Mouse (Mus musculus): ENCODE data around the gene Socs1. TPM values are rescaled to one million over a fixed set of nuclear protein-coding genes. Genes with fewer than 3 reads are reported as not detected.
A peak's percentile ranks its signal among the peaks of the same experiment; 100 is the strongest.

Gene Socs1
- polyA plus RNA-seq, 1 experiment = 2.2 TPM

DNA sequence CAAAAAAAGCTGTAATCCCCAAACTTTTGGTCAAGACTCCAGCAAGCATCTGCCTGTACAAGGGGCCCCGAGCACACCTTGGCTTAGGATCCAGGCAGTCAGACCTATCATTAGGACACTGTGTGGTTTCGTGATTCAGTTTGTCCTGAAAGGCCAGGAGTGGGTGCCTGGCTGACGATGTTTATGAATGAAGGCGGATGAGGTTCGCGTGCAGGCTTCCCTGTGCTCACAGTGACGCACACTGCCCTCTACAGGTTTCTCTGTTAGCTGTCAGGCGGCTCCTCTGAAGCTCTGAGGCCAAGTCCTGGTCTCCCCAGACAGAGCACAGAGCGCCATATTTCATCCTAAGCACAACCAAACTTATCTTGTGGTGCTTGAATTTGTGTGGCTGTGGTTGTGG, 952 bp upstream of the Socs1 start:
- DNase-seq (ENCODE audit: low read depth) = peak; percentile 95
- TF ChIP-seq POLR2A (IDR thresholded peaks at IDR 0.05; ENCODE audit: borderline replicate concordance, extremely low read depth, insufficient read depth, insufficient read length, poor library complexity, severe bottlenecking) (no peak), CTCF (IDR thresholded peaks at IDR 0.05; ENCODE audit: borderline replicate concordance, extremely low read depth, insufficient read depth, insufficient read length) (peak; percentile 92)

DNA sequence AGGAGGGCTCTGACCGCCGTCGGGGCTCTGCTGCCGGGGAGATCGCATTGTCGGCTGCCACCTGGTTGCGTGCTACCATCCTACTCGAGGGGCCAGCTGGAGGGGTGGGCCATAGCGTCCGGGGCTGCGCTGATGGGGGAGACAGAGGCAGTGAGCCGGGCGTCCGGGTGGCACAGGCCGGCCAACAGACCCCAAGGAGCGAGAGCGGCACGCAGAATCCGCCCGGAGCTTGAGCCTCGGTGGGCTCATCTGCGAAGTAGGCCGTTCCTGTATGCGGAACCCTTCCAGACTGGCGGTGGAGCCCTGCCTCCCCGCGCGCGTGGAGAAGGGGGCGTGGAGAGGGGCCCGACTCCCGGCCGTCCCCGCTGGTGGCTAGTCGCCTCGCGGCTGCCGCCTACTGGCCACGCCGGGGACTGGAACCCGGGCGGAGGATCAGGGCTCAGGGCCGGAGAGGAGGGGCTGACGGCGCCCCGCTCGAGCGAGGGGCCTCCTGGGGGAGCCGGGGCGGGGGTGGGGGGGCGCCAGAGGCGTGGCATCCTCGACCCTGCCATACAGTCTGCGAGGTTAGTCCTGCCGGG, 454 bp downstream of the Socs1 start:
- TF ChIP-seq CTCF (IDR thresholded peaks at IDR 0.05; ENCODE audit: borderline replicate concordance, extremely low read depth, insufficient read depth, insufficient read length) = peak; percentile 82
- TF ChIP-seq POLR2A (IDR thresholded peaks at IDR 0.05; ENCODE audit: borderline replicate concordance, extremely low read depth, insufficient read depth, insufficient read length, poor library complexity, severe bottlenecking) = peak; percentile 34; the same call in 1 of the 2 replicates
- peak; percentile 92 for DNase-seq (ENCODE audit: low read depth)

GRCm38 (mm10) chr16:10783883-10784792, 1.2 kb downstream of the Socs1 start:
- TF ChIP-seq POLR2A (IDR thresholded peaks at IDR 0.05; ENCODE audit: borderline replicate concordance, extremely low read depth, insufficient read depth, insufficient read length, poor library complexity, severe bottlenecking) (no peak), CTCF (IDR thresholded peaks at IDR 0.05; ENCODE audit: borderline replicate concordance, extremely low read depth, insufficient read depth, insufficient read length) (peak; percentile 10; the same call in 1 of the 2 replicates)
- peak; percentile 60 for DNase-seq (ENCODE audit: low read depth)

GRCm38 (mm10) chr16:10783451-10783850, 1.9 kb downstream of the Socs1 start:
- TF ChIP-seq CTCF (IDR thresholded peaks at IDR 0.05; ENCODE audit: borderline replicate concordance, extremely low read depth, insufficient read depth, insufficient read length) (no peak), POLR2A (IDR thresholded peaks at IDR 0.05; ENCODE audit: borderline replicate concordance, extremely low read depth, insufficient read depth, insufficient read length, poor library complexity, severe bottlenecking) (no peak)
- no peak for DNase-seq (ENCODE audit: low read depth)

DNA sequence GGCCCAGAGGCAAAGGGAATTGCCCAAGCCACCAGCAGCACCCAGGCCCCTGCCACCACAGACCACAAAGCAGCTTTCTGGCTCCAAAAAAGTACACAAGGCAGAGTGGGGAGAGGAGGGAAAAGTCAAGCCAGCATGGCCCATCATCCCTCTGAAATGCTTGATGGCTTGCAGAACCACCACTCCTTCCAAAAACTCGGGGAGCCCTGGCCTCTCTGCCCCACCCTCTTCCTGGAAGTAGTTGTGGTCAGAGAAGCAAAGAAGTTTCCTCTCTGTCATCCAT, 2.2 kb downstream of the Socs1 start:
- TF ChIP-seq POLR2A (IDR thresholded peaks at IDR 0.05; ENCODE audit: borderline replicate concordance, extremely low read depth, insufficient read depth, insufficient read length, poor library complexity, severe bottlenecking) (no peak), CTCF (IDR thresholded peaks at IDR 0.05; ENCODE audit: borderline replicate concordance, extremely low read depth, insufficient read depth, insufficient read length) (no peak)
- no peak for DNase-seq (ENCODE audit: low read depth)

- DNase-seq (ENCODE audit: low read depth) = no peak
Observed at GRCm38 (mm10) chr16:10782377-10783151, 2.8 kb downstream of the Socs1 start.

DNA sequence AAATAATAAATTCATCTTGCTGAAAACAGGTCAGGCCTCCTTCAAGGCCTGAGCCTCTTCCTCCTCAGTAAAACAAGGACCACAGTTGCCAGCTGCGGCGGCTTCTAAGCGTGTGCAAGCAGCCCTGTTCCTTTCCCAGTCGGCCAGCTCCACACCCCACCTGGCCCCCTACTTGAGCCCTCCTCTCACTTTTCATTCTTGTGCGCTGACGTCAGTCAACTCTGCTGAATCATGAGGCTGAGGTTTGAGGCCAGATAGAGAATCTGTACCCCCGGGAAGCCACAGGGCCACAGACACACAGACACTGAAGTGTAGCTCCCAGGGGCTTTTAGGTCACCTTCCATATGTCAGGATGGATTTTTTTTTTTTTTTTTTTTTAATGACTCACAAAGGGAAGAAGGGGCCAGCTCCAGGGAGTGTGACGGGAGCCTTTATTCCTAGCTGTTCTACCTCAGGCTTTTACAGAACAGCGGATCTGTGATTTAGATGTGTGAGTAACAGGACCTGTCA, 3.4 kb downstream of the Socs1 start:
- no peak for TF ChIP-seq POLR2A (IDR thresholded peaks at IDR 0.05; ENCODE audit: borderline replicate concordance, extremely low read depth, insufficient read depth, insufficient read length, poor library complexity, severe bottlenecking)
- no peak for TF ChIP-seq CTCF (IDR thresholded peaks at IDR 0.05; ENCODE audit: borderline replicate concordance, extremely low read depth, insufficient read depth, insufficient read length)
- DNase-seq (ENCODE audit: low read depth) = peak; percentile 26

More at GRCm38 (mm10) chr16:10782377-10783151, 2.8 kb downstream of the Socs1 start:
- TF ChIP-seq CTCF (IDR thresholded peaks at IDR 0.05; ENCODE audit: borderline replicate concordance, extremely low read depth, insufficient read depth, insufficient read length) (no peak), POLR2A (IDR thresholded peaks at IDR 0.05; ENCODE audit: borderline replicate concordance, extremely low read depth, insufficient read depth, insufficient read length, poor library complexity, severe bottlenecking) (no peak)

GRCm38 (mm10) chr16:10780631-10781120, 4.7 kb downstream of the Socs1 start:
- TF ChIP-seq CTCF (IDR thresholded peaks at IDR 0.05; ENCODE audit: borderline replicate concordance, extremely low read depth, insufficient read depth, insufficient read length) (no peak), POLR2A (IDR thresholded peaks at IDR 0.05; ENCODE audit: borderline replicate concordance, extremely low read depth, insufficient read depth, insufficient read length, poor library complexity, severe bottlenecking) (no peak)
- no peak for DNase-seq (ENCODE audit: low read depth)

GRCm38 (mm10) chr16:10777579-10778160, 7.7 kb downstream of the Socs1 start:
- DNase-seq (ENCODE audit: low read depth) = no peak

DNA sequence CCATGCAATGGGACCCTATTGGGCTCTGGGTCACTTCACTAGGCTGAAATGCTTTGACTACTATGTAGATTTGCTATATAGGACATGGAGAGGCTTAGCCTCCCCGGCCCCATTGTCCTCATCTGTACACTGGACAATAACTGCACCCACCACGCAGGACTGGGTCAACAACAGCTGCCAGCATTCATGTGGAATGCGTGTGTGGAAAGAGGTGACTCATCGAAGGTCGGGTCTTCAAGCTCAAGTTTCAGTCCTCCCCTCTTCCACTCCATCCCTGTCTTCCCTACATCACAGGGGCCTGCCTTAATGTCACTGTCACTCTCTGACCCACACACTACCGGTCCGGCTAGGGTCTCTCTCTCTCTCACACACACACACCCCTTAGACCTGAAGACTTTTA, 9.0 kb downstream of the Socs1 start:
- TF ChIP-seq CTCF (IDR thresholded peaks at IDR 0.05; ENCODE audit: borderline replicate concordance, extremely low read depth, insufficient read depth, insufficient read length) (no peak), POLR2A (IDR thresholded peaks at IDR 0.05; ENCODE audit: borderline replicate concordance, extremely low read depth, insufficient read depth, insufficient read length, poor library complexity, severe bottlenecking) (no peak)
- no peak for DNase-seq (ENCODE audit: low read depth)

More at GRCm38 (mm10) chr16:10777579-10778160, 7.7 kb downstream of the Socs1 start:
- TF ChIP-seq POLR2A (IDR thresholded peaks at IDR 0.05; ENCODE audit: borderline replicate concordance, extremely low read depth, insufficient read depth, insufficient read length, poor library complexity, severe bottlenecking) (no peak), CTCF (IDR thresholded peaks at IDR 0.05; ENCODE audit: borderline replicate concordance, extremely low read depth, insufficient read depth, insufficient read length) (no peak)
